Mouse (Mus musculus) liver, embryonic 16.5 days (tissue): ENCODE measurements at regions not wholly inside any gene's neighbourhood (a gene's known extent, or its start where the extent isn't known, plus 50 kb on each side); places are given as distances from the start of the nearest gene placed in this dataset.

Experiments used
- ATAC-seq: fragments of 200-750 bp; cut with Nextera tagmentation; 2 replicates; pipeline ENCODE4 v1.8.0; 2017; ENCODE audit warnings: low read depth, mild to moderate bottlenecking, moderate number of reproducible peaks, moderate library complexity
- H3K27ac ChIP-seq: fragments of 300-500 bp; sonication (generic); 2 replicates; pipeline ENCODE4 v1.5.1; 2014; ENCODE audit warnings: mild to moderate bottlenecking, low read length
- H3K27me3 ChIP-seq: fragments of 300-500 bp; sonication (generic); 2 replicates; pipeline ENCODE4 v1.6.1; 2014; ENCODE audit warnings: low read depth, low read length, mixed read lengths; ENCODE audit not compliant: control insufficient read depth, insufficient read depth
- H3K36me3 ChIP-seq: fragments of 300-500 bp; sonication (generic); 2 replicates; pipeline ENCODE4 v1.6.1; 2014; ENCODE audit warnings: mild to moderate bottlenecking; ENCODE audit not compliant: control insufficient read depth, insufficient read depth
- H3K4me1 ChIP-seq: fragments of 300-500 bp; sonication (generic); 2 replicates; pipeline ENCODE4 v1.6.1; 2014; ENCODE audit warnings: low read depth, low read length, mixed read lengths; ENCODE audit not compliant: control insufficient read depth
- H3K4me2 ChIP-seq: fragments of 300-500 bp; sonication (generic); 2 replicates; pipeline ENCODE4 v1.6.1; 2014; ENCODE audit warnings: low read depth, low read length, mixed read lengths
- H3K4me3 ChIP-seq: fragments of 300-500 bp; sonication (generic); 2 replicates; pipeline ENCODE4 v1.5.1; 2014; ENCODE audit warnings: low read depth, mild to moderate bottlenecking, low read length
- H3K9ac ChIP-seq: fragments of 300-500 bp; sonication (generic); 2 replicates; pipeline ENCODE4 v1.6.1; 2014; ENCODE audit warnings: low read depth, low read length
- H3K9me3 ChIP-seq: fragments of 300-500 bp; sonication (generic); replicated peaks from 2 replicates; pipeline ENCODE4 v1.6.1; 2016; ENCODE audit warnings: low read length; ENCODE audit not compliant: control insufficient read depth
- WGBS: fragments of 180-500 bp; shearing (Covaris S2); extraction: QIAGEN DNeasy Blood & Tissue Kit; methylation state at CpG from one replicate; pipeline ENCODE4 v1.1.7; 2014; ENCODE audit not compliant: insufficient replicate concordance; 5-methylcytosine and 5-hydroxymethylcytosine counted together

DNA sequence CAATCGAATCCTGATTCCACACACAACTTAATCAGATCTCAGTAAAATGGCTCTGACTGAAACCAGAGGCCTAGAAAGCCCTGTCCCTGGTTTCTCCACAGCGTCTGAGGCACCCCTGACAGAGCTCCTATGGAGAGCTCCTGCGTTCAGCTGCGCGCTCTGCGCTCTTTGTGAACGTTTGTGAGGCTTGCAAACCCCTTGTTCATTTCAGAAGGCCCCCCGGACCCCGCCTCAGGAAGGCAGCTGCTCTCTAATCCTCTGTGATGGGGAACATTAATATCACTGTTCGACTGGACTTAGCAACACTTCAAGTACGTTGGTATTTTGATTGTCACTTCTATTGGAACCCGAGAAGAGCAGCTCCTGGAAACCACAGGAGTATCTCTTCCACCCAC is 175.6 kb downstream of the 3100002H09Rik start:
- Histone ChIP-seq H3K27me3 (no peaks in the 10 kb centered on the region), H3K36me3 (no peaks in the 10 kb centered on the region), H3K4me1 (no peaks in the 10 kb centered on the region), H3K27ac (no peak overlapping the region), H3K4me2 (no peak overlapping the region), H3K9ac (no peak overlapping the region), H3K9me3 (no peaks in the 10 kb centered on the region), H3K4me3 (no peak overlapping the region)
- WGBS: 39% methylated on average over 12 of the region's 12 CpGs
- no peak for ATAC-seq

DNA sequence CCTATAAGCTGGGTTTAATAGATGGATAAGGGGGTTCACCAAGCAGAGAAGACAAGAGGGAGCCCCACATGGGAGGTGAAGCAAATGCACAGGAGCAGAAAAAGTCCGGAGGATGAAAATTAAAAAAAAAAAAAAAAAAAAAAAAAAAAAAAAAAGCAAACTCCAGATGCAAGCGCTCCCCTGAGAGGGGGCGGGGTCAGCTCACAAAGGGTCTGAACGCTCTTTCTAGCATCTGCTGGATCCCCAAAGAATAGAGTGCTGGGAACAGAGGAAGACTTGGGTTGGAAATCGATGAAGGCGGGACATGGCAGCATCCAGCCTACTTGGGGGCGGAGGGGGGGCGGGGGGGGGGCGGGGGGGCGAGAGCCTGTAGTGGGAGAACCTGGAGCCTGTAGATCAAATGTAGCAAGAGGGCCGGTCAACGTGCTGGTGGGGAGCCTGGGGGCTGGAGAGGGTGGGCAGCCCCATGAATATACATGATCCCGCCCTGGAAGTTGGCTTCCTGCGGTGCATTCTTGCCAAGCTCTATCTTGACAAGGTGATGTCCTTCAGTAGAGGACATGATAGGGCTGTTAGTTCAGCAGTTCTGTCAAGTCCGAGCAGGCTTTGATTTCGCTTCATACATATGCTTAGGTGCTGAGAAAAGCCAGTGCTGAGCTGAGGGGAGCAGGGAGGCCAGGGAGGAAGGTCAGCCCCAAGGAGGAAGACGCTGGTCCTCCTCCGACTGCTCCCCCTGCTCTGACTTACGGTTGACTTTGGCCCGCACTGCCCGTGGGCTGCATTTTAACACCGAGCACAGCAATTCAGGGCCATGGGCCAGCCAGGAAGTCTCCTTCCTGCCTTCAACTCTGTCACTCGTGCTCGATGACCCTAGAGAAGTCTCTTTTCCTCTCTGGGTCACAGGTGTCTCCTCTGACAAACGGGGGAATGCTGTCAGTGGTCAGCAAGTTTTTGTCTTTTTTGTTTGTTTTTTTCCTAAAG is 176.3 kb downstream of the 3100002H09Rik start:
- Histone ChIP-seq H3K27me3 (no peaks in the 10 kb centered on the region), H3K27ac (no peak overlapping the region), H3K4me1 (no peaks in the 10 kb centered on the region), H3K36me3 (no peaks in the 10 kb centered on the region), H3K9ac (no peak overlapping the region), H3K4me3 (no peak overlapping the region), H3K9me3 (no peaks in the 10 kb centered on the region), H3K4me2 (no peak overlapping the region)
- no peak for ATAC-seq
- WGBS: 10% methylated on average over 24 of the region's 25 CpGs

DNA sequence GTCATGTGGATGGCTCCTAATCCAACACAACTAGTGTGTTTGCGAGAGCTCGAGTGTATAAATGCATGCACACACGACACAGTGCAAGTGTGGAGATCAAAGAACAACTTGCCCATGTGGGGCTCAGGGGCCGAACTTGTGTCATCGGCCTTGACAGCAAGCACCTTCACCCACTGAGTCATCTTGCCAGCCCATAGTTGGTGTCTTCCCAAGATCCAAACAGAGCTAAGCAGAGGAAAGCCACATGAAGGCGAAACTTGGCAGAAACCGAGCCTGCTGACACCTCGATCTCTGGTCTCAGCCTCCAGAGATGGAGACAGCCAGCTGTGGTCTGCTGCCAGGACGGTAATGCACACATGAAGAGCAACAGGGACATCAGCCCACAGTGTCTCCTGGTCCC is 177.1 kb downstream of the 3100002H09Rik start:
- H3K27me3 ChIP-seq: no peaks in the 10 kb centered on the region
- no peaks in the 10 kb centered on the region for H3K9me3 ChIP-seq
- no peak overlapping the region for H3K27ac ChIP-seq
- H3K4me2 ChIP-seq: no peak overlapping the region
- H3K4me3 ChIP-seq: no peak overlapping the region
- no peaks in the 10 kb centered on the region for H3K4me1 ChIP-seq
- no peak for ATAC-seq
- no peak overlapping the region for H3K9ac ChIP-seq
- H3K36me3 ChIP-seq: no peaks in the 10 kb centered on the region
- WGBS: 58% methylated on average over 9 of the region's 9 CpGs

DNA sequence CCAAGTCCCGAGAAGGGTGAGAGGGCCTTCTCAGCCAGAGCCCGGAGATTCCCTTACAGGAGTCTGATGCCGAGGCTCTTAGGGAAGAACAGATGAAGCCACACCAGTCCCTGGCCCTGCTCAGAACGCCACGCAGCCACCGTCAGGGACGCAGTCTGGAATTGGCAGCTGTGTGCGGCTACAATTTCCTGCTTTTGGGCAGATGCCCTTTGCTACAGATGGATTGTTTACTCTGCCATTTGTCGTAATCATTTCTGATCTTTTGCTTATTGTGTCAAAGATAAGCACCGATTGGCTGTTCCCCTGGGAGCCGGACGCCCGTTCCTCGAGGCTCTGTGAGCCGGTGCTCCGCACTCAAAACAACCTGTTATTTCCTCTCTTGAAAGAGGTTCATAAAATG is 179.4 kb downstream of the 3100002H09Rik start:
- H3K27me3 ChIP-seq: no peaks in the 10 kb centered on the region
- WGBS: 51% methylated on average over 16 of the region's 16 CpGs
- ATAC-seq: no peak

DNA sequence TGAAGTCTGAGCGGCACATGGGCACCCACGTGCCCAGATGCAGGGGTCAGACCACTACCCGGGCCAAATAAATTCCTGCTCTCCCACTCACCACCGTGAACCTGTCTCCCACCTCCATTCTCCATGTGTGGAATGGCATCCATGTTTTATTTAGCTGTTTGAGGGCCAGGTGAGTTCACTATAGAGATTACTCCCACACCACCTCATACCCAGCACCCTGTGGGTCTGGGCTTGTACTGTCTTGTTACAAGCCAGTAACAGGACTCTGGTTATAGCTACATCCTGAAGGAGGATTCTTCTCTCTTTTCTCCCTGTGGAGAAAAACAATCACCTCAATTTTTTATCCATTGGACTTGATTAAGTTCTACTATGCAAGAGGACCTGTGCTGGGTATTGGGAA is 181.8 kb downstream of the 3100002H09Rik start:
- Histone ChIP-seq H3K4me1 (no peaks in the 10 kb centered on the region), H3K27ac (no peak overlapping the region), H3K9ac (no peak overlapping the region), H3K9me3 (no peaks in the 10 kb centered on the region), H3K36me3 (no peaks in the 10 kb centered on the region), H3K27me3 (no peaks in the 10 kb centered on the region), H3K4me3 (no peak overlapping the region), H3K4me2 (no peak overlapping the region)
- ATAC-seq: no peak
- 56% methylated on average over 4 of the region's 4 CpGs for WGBS

More for the DNA sequence above, 179.4 kb downstream of the 3100002H09Rik start:
- H3K4me3 ChIP-seq: no peak overlapping the region
- H3K9ac ChIP-seq: no peak overlapping the region
- no peak overlapping the region for H3K27ac ChIP-seq
- H3K4me2 ChIP-seq: no peak overlapping the region
- H3K4me1 ChIP-seq: no peaks in the 10 kb centered on the region
- no peaks in the 10 kb centered on the region for H3K36me3 ChIP-seq
- H3K9me3 ChIP-seq: no peaks in the 10 kb centered on the region

DNA sequence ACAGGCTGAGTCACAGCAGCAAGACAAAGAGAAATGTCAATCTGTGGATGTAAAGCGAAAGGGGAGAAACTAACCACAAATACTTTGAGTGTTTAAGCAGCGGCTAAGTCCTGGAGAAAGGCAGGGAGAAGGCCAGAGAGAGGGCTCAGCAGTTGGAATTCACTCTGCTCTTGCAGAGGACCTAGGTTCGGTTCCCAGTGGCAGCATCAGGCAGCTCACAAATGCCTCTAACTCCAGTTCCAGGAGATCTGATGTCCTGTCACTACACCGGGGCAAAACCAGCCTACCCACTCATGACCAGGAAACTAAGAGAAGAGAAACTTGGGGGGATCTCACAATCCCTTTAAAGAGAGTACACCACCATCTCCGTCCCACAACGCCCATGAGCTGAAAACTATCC is 188.2 kb downstream of the 3100002H09Rik start:
- no peak overlapping the region for H3K4me3 ChIP-seq
- no peaks in the 10 kb centered on the region for H3K9me3 ChIP-seq
- no peaks in the 10 kb centered on the region for H3K4me1 ChIP-seq
- H3K36me3 ChIP-seq: no peaks in the 10 kb centered on the region
- 67% methylated on average over 6 of the region's 6 CpGs for WGBS
- no peaks in the 10 kb centered on the region for H3K27me3 ChIP-seq
- H3K27ac ChIP-seq: no peak overlapping the region
- no peak overlapping the region for H3K4me2 ChIP-seq
- no peak for ATAC-seq
- H3K9ac ChIP-seq: no peak overlapping the region

DNA sequence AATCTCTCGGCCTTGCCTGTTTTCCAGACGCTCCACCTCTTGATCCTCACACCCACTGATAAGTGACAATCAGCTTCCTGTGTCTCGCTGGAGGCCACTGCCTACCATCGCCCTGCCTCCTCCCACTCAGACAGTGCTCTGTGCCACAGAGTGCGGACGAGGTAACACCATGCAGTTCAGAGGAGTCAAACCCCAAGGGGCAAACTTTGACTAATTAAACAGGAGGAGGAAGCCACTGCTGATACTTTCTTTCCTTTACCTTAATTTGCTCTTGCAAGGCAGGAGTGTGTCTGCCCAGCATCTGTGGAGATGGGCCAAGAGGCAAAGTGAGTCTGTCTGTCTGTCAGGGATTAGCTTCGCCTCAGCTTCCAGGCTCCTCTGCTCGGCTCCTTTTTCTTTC is 192.2 kb downstream of the 3100002H09Rik start:
- Histone ChIP-seq H3K9me3 (no peaks in the 10 kb centered on the region), H3K4me3 (no peak overlapping the region), H3K36me3 (no peaks in the 10 kb centered on the region), H3K4me2 (no peak overlapping the region), H3K27ac (no peak overlapping the region), H3K4me1 (no peaks in the 10 kb centered on the region), H3K9ac (no peak overlapping the region), H3K27me3 (no peaks in the 10 kb centered on the region)
- ATAC-seq: no peak
- 38% methylated on average over 8 of the region's 8 CpGs for whole genome bisulfite sequencing

DNA sequence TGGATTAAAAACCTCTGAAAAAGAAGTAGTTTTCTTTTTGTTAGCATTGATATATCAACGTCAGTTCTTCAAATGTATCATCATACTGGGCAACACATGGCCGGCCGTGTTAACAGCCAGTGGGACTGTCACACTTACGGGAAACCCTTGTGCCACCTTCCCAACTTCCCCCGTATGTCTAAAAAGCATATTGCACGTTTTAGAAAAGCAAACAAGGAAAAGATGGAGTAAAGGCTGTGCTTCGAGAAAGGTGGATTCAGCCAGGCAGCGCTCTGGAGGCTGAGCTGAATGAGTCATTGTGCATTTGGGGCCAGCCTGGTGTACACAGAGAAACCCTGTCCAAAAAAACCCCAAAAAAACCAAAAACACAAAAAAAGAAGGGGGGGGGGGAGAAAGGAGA is 193.4 kb downstream of the 3100002H09Rik start:
- 73% methylated on average over 8 of the region's 8 CpGs for WGBS
- no peak for ATAC-seq
- Histone ChIP-seq H3K4me2 (no peak overlapping the region), H3K4me1 (no peaks in the 10 kb centered on the region), H3K9ac (no peak overlapping the region), H3K36me3 (no peaks in the 10 kb centered on the region), H3K4me3 (no peak overlapping the region), H3K9me3 (no peaks in the 10 kb centered on the region), H3K27me3 (no peaks in the 10 kb centered on the region), H3K27ac (no peak overlapping the region)

DNA sequence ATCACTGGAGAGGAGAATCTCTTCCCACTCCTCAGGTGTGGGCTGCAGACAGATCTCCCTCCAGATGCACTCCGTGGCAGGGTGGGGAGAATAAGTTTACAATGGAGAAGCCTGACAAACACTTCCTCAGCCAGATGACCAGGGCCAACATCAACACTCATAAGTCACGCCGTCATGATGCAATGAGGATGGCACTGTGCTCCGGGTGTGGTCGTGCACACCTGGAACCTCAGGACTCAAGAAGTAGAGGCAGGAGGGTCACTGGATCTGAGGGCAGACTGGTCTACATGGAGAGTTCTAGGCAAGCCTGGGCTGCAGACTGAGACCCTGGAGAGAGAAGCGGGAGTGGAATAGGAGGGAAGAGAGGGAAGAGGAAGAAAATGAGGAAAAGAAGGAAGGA is 194.3 kb downstream of the 3100002H09Rik start:
- no peak for ATAC-seq
- 63% methylated on average over 6 of the region's 6 CpGs for WGBS
- no peaks in the 10 kb centered on the region for H3K4me1 ChIP-seq
- no peak overlapping the region for H3K4me2 ChIP-seq
- H3K36me3 ChIP-seq: no peaks in the 10 kb centered on the region
- no peak overlapping the region for H3K4me3 ChIP-seq
- H3K9ac ChIP-seq: no peak overlapping the region
- no peaks in the 10 kb centered on the region for H3K9me3 ChIP-seq
- no peak overlapping the region for H3K27ac ChIP-seq
- no peaks in the 10 kb centered on the region for H3K27me3 ChIP-seq
